Mouse (Mus musculus): Measurements from ENCODE around the gene Lgi2.

DNA sequence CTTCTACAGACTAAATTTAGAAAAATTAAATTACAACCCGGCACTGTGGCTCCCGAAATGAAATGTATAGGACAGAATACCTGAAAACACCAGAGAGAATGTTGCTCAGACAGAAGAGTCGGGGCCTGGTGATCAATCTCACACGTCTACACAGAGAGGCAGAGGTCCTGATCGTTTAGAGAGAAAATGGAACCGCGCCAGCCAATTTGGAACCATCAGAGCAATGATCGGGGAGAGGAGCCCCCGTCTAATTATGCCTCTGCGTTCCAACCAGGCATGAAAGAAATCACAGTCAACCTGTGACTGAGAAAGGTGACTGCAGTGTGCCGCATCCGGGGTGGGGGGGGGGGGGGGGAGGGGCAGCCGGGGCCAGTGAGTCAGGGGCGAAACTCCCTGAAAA is 70.6 kb downstream of the Lgi2 start:
- no peak for TF ChIP-seq CTCF (IDR thresholded peaks at IDR 0.05; ENCODE audit: low read depth)
- no peak for TF ChIP-seq EP300 (IDR thresholded peaks at IDR 0.05; ENCODE audit: low read depth)

All from liver, embryonic 14.5 days (tissue).